Mouse (Mus musculus) ovary, postnatal 36 days (tissue): ENCODE results near the gene Gpr22.

Experiments
- DNase-seq: peaks from one replicate; pipeline ENCODE4 v3.0.0; 2022; ENCODE audit warnings: low spot score, mixed read lengths

The Gpr22 gene

DNA sequence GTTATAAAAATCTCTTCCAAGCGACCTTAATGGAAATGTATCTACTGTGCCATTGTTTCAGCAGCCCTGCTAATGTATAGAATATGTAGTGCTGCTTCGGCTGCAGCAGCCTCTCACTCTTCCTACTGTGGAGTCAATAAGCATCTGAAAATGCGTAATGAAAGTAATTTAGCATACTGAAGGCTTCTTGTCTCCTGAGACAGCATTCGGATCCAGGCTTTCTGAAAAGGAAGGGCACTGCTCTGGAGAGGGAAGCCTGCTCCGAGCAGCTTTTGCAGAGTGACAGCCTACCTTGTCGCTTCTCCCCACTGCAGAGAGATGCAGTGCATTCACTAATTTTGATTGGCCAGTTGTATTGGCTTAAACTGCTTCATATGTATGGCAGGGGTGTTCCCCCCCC, at the start of gene Gpr22:
Gene Gpr22, minus strand, starts transcription at position 348 of the 400 bp plus-strand sequence.
- DNase-seq: no peak

DNA sequence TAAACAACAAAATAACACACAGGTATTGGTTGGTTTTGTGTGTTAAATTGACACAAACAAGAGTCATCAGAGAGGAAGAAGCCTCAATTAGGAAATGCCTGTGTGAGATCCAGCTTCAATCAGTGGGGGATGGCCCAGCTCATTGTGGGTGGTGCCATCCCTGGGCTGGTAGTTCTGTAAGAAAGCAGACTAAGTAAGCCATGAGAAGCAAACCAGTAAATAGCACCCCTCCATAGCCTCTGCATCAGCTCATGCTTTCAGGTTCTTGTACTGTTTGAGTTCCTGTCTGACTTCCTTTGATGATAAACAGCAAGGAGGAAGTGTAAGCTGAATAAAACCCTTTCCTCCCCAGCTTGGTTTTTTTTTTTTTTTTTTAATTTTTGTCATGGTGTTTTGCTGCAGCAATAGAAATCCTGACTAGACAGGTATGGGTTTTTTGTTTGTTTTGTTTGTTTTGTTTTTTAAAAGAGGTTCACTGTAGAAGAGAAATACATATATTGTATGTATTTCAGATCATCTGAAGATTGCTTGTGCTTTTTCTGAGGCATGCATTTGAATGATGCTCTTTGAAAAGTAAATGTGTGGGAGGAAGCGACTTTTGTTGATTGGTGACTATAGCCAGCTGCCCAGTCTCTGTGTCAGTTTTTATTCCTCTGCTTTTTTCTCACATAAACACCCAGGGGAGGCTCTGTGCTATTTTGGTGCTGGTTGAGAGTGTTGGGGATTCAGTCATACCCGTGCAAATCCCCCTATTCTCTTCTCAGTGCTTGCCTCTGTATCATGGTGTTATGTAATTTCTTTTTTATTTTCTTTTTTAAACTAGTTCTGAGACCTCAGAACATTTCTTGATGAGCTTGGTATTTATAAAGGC, 42.4 kb upstream of the Gpr22 start:
- DNase-seq: no peak

DNA sequence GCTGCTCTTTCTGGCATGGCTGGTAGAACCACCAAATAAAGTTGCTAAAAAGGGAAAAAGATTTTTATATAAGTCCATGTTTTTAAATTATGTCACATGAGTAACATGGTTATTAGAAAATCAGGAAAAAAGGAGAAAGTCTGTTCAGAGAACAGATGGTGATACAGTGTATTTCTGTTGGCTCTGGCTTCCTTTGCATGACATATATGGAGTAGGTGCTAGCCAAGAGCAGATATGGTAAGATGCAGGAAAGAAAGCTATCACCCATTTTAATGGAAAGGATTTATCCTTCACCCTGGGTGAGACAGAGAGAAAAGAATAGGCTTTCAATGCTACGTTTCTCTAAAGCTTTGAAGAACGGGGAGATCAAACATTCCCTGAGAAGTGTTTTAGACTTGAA, 40.7 kb upstream of the Gpr22 start:
- DNase-seq: no peak

DNA sequence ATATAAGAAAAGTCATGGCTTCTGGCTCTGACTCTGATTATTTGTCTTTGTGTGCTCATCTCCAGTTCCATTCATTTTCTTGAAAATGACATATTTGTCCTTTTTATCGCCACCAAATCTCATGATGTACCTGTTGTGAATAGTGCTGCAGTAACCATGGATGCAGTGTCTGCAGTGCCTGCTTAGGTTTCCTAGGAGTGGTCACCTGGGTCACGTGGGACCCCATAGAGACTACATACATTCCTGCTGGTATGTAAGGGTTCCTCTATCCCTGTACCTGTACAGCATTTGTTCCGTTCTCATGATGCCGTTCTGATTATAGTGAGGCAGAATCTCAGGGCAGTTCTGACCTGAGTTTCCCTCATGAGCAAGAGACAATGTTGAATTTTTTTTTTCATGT, 36.1 kb upstream of the Gpr22 start:
- DNase-seq: no peak

DNA sequence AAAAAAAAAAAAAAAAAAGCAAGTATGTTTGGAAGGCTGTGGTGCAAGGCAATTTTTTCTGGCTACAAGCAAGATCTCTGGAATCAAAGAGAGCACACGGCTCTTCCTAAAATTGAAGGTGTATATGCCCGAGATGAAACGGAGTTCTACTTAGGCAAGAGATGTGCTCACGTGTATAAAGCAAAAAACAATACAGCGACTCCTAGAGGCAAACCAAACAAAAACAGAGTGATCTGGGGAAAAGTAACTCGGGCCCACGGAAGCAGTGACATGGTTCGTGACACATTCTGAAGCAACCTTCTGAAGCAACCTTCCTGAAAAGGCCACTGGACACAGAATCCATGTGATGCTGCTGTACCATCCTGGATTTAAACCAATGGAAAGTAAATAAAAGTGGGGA, 33.6 kb upstream of the Gpr22 start:
- DNase-seq: no peak

DNA sequence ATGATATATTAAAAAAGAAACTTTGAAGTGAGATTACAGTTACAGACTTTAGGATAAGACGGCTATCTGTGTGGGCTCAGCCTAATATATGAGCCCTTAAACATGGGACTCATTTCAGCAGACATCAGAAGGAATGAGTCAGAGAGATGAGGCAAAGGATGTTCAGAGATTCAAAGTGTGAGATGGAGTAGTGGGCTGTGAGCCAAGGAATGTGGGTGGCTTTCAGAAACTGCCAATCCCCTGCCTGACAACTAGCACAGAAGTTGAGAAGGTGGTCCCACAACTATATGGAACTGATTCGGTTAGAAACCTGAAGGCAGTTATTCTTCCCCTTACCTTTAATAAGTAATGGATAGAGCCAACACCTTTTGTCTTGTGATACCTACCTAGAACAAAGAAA, 20.9 kb upstream of the Gpr22 start:
- DNase-seq: no peak

DNA sequence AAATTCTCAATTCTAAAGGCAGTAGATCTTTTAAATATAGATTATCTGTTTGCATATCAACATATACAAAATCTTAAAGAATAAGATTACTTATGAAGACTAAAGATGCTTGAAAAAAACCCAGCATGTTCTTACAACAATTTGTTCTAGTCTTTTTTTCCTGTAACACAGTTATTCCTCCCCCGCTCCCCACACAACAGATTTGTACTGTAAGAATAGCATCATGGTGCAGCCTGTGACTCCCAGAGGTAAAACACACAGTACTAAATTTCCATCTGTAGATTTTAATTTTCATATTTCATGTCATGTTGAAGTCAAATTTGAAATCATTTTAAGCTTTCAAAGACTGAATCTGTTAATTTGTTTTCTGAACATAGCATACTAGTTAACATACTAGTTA, 16.4 kb upstream of the Gpr22 start:
- no peak for DNase-seq

DNA sequence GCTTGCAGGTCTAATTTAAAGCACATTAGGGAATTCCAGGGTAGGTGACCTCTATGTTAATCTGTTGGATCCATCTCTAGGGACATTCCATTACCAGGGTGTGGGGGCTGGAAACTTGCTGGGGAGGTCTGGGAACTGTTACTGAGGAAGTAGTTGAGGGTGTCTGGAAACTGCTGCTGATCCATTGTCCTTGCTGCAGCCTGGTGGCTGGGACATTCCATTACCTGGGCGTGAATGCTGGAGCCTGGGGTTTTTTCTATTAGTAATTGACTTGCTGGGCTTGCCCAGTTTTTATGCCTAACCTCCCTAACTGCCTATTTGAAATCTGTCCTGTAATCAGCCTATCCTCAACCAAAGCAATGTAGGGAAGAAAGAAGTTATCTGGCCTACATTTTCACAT, 13.0 kb upstream of the Gpr22 start:
- DNase-seq: no peak

DNA sequence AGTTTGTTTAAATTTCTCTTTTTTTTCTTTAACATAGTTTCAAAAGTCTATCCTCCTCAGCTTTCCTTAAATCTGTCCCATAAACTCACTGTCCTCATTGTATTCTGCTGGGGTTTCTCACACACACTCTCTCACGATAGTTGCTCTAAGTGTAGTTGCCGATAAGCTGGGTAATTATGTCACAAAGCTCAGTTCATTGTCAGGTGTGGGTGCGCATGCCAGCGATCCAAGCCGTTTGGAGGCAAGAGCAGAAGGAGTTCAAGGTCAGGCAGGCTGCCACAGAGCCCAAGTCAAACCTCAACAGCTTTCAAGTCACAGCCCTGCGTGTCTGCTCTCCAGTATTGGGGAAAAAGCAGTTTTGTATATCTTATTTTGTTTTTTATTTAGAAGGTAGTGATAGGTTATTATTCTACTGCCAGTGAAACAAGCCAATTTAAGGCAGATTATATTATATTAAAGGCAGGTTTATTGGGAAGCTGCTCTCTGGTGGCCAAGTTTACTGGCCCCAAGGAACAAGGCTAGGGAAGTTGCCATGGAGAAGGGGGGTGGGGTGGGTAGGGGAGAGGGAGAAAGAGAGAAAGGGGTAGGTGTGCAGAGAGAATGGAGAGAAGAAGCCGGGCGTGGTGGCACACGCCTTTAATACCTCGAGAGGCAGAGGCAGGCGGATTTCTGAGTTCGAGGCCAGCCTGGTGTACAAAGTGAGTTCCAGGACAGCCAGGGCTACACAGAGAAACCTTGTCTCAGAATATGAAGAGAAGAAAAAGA, 11.9 kb upstream of the Gpr22 start:
- peak; percentile 7 for DNase-seq

DNA sequence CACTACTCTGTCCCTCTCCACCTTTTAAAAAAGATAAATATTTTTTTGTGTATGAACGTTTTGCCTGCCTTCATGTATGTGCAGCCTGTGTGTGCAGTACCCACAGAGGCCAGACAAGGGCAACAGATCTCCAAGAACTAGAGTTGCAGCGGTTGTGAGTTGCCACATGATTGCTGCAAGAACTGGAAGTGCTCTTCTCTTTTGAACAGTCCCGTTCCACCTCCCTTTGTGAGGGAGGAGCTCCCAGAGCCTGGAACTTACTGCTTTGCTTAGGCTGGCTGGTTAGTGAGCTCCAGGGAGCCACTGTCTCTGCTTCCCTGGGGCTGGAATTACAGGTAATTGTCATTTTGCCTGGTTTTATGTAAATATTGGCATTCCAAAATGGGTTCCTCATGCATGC, 10.8 kb upstream of the Gpr22 start:
- DNase-seq: no peak

DNA sequence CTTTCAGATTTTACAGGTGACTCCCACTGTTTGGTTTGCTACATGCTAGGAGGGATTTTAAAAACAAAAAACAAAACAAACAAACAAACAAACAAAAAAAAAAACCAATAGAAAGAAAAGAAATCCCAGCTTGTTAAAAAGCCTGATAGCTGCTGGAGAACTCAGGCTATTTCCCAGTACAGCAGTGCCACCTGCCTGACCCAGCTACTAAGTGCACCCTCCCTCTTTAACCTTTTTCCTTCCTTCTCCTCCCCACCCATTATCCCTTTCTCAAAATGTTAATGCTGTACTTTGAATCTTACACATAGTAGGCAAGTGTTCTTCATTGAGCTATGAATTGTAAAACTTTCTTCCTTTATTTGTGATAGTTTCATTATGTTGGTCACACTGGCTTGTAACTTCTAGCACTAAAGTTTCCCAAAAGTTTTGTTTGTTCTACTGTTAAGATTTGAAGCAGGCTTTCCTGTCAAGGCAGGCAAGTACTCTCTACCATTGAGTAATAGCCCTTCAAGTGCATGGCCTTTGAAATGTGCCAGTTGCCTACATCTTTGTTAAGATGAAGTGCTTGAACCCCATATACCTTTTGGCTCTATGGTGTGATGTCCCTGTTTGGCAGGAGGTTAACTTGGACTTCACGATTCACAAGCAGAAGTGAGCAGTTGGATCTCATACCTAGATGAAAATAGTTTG, 6.0 kb upstream of the Gpr22 start:
- DNase-seq: no peak

DNA sequence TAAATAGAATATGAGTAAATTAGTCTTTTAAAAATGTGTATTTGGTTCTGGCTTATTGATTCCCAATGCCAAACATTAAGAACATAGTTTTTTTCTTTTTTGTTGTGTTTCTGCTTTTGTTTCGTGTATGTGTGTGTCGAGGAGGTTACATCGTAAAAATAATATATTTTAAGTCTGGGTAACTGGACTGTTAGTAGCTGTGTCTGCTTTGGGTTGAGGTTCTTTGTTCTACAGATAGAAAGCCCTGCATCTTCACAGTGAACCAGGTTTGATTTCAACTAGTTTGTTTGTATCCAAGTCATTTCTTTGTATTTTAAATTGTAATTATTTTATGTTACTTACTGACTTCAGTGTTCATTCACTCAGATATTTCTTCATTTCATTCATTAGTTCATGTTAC, 323 bp upstream of the Gpr22 start:
- no peak for DNase-seq

DNA sequence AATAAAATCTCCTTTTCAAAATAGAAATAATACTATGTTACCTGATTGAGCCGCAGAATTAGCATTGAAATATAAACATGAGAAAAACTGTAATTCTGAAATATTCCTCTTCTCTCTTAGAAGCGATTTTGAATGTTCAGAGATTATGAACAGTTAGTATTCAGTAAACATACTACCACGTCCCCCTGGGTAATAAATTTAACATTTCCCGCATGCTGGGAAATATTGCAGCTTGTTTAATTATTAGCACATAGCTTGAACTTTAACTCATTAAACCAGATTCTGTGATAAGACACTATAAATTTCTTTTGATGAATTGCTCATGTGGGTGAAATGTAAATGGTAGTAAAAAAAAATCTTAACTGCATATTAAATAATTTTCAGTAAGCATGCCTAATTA, 1.0 kb downstream of the Gpr22 start:
- no peak for DNase-seq

DNA sequence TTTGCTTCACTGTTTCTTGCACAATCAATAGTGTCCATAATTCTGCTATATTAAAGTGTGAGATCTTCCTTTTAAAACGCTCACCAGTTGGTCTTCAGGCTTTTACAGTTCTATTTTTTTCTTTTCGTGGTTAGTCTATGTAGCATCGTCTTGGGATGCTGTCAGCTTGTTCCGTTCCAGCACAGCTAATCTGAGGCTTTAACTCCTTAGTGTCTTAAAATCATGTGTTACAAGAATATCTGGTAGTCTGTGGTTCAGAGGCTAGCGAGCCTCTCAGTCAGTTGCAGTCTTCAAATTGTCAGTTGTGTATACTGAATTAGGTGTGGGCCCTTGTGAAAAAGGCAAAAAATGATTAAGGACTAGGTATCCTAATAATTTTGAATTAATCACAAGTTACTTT, 1.5 kb downstream of the Gpr22 start:
- no peak for DNase-seq

DNA sequence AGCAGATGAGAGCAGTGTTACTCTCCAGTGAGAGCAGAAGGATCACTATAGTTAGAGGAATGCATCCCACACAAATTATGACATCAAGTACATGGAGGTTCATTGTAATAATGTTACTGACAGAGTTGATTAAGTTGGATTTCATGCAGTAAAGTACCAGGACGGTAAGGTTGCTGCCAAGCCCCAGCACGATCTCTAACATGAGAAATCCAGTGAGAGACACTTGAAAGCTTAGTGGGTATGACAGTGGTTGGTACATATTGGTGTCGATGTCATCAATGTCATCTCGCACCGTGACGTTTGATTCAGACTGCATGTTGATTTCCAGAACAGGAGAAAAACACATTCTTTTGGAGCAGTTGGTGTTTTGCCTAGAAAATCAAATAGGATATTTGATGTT, 4.1 kb downstream of the Gpr22 start:
- no peak for DNase-seq

DNA sequence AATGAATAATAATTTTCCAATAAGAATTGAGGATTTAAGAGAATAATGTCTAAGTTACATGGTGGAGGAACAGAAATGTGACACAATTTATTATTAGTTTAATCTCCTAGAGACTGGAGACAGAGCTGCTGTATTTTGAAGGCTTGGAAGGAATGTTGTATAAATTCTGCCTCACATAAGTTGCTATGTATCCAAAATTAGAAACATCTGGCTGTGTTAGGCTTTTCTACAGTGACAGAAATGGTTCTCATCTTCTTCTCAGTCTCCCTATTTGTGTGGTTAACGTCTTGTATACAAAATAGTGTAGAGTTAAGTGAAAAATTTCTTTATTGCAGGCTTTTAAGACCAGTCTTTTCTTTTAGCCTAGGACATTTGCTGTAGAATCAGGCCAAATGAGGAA, 6.2 kb downstream of the Gpr22 start:
- no peak for DNase-seq

DNA sequence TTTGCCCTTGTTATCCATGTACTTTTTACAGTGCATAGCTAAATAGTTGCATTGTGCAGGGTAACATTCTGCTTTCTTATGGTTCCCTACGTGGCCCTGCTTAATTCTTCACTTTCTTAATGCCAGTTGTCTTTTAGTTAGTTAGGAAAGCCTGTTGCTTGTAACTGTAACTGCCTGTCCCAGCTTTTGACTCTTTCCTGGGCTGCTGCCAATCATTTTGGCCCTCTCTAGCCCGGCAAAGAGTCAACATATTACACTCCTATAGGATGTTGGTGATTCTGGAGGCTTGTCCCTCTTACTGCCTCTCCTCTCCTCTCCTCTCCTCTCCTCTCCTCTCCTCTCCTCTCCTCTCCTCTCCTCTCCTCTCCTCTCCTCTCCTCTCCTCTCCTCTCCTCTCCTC, 7.6 kb downstream of the Gpr22 start:
- no peak for DNase-seq

DNA sequence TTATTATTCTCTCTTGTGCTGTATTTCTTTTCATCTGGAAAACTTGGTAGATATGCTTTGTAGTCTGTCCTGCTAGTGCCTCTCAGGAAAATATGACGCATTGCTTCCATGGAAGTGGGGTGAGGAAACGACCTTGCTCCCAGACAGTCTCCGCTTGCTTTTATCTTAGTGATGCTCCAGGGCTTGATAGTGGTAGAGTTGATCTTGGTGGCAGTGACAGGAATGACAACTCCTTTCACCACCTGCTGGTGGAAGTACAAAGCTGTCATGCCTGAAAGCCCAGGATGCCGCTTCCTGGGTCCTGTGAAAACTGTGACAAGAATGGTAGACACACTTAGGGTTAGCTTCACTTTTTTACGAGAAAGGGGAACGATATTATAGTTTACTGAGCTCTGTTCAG, 9.8 kb downstream of the Gpr22 start:
- no peak for DNase-seq

DNA sequence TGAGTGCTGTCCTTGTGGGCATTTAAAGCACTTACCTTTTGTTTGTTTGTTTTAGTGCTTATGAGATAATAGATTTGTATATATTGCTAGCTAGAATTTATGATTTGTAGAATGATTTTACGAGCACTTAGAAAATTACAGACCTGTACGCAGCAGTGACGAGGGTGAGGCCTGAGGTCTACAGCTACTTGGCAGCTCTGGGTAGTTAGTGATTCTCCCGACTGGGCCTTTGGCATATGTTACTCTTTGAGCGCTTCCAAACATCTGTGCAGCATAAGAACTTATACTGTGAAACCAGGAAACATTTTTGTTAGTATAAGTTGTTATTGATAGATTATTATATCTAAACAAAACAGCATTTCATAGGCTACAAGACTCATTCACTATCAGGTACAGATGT, 12.3 kb downstream of the Gpr22 start:
- no peak for DNase-seq

DNA sequence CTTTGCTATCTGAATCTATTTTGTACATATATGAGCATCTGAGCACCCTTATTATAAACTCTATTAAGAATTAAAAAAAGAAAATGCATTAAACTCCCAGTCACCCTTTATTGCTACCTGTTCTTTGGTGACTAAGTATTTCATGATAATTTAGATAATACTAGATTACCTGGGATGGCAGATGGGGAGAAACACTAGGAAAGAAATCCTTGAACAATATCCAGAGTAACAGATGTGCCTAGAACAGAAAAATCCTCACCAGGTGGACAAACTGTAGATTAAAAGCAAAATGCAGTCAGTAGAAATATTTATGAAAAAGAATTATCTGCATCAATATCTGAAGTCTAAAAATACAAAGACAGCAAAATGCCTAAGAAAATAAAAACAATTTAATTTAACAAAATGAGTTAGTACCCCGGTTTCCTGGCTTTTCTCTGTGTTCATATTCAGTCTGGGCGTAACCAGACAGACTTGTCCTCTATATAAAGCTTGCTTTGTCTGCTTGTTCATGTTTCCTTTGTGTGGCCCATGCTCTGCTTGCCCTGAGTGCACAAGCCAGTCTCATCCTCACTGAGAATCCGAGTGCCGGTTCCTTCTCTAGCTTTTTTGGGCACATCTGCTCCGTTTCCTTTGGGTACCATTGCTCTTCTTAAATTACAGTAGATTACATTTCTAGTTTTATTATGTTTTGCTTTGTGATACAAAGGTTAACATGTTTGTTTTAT, 13.0 kb downstream of the Gpr22 start:
- no peak for DNase-seq

DNA sequence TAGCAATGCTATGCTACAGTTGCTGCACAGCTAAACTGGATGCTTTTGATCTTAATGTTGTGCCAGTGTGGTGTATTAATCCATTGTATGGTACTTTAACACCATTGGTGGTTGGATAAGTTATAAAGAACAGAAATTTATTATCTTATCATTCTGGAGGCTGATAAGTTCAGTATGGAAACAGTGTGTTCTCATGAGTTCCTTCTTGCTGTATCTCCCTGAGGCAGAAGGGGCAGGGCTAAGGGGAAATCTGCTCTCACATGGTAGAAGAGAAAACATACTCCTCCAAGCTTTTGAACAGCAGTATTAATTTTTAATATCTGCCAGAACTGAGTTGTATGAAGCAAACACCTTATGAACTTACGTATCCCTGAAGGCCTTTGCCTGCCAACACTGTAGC, 20.5 kb downstream of the Gpr22 start:
- DNase-seq: no peak

DNA sequence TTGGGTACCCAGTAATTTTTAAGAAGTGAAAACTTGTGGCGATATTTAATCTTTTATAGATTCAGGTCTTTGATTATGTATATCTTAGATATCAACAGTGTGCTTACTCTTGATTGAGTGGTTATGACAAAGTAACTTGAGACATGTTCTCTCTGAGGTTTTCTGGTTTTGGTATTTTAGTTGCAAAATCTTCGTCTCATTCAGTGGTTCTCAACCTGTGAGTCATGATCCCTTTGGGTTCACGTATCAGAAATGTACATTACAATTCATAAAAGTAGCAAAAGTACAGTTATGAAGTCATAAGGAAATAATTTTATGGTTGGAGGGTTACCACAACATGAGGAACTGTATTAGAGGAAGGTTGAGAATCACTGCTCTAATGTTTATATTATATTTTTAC, 27.1 kb downstream of the Gpr22 start:
- DNase-seq: no peak
